Mouse (Mus musculus): ENCODE results near the gene A830031A19Rik. TPM values are rescaled to one million over a fixed set of nuclear protein-coding genes. Genes with fewer than 3 reads are reported as not detected.

A830031A19Rik gene
- polyA plus RNA-seq, 1 experiment from 2014 or later = not detected

DNA sequence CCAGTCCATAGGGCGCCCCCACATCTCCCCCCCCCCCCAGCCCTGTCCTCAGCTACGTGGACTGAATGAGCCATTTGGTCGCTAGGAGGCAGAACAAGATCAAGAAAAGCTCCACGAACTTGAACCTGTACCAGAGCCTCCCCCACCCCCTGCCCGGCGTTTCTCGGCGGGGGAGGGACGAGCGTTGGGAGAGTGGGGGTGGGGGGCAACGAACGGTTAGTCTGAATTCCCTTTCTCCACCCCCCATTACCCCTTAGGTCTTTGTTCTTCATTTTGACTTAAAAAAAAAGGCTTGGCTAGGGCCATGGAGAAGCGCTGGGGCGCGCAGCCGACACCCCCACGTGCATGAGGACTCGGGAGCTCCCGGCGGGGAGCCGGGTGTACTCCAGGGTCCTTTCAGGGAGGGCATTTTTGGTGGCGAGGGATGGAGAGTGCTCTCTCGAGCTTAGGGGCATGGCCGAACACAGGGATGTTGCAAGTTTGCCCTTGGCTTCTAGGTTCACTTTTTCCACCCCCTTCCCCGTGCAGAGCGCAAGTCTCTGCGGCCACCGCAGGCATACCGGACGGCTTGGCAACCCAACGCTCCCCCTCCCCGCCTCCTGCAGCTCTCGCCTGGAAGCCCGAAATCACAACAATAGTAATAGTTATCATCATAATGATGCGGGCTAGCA, 6.3 kb upstream of the A830031A19Rik start:
- no peaks in the 10 kb centered on the region for H3K27me3 ChIP-seq (ENCODE audit: control insufficient read depth, insufficient read depth, low read length)
- H3K36me3 ChIP-seq (ENCODE audit: control insufficient read depth, insufficient read depth, low read length) = no peaks in the 10 kb centered on the region
- peak overlapping the region; percentile 98 for H3K4me2 ChIP-seq (ENCODE audit: low read depth, low read length)
- under 1% methylated on average over 35 of the region's 35 CpGs for WGBS
- peaks cover 14% of the 10 kb centered on the region for H3K4me1 ChIP-seq (ENCODE audit: control insufficient read depth, insufficient read depth, low read length)
- peak overlapping the region; percentile 87 for H3K9ac ChIP-seq (ENCODE audit: low read length)
- H3K9me3 ChIP-seq (replicated peaks; ENCODE audit: control insufficient read depth, low read length) = no peaks in the 10 kb centered on the region
- H3K4me3 ChIP-seq (replicated peaks; ENCODE audit: low read length) = peak overlapping the region; percentile 73
- peak; percentile 54; the same call in 1 of the 2 replicates for ATAC-seq (ENCODE audit: insufficient read depth, low FRiP score)
- H3K27ac ChIP-seq (ENCODE audit: low read length) = peak overlapping the region; percentile 91

DNA sequence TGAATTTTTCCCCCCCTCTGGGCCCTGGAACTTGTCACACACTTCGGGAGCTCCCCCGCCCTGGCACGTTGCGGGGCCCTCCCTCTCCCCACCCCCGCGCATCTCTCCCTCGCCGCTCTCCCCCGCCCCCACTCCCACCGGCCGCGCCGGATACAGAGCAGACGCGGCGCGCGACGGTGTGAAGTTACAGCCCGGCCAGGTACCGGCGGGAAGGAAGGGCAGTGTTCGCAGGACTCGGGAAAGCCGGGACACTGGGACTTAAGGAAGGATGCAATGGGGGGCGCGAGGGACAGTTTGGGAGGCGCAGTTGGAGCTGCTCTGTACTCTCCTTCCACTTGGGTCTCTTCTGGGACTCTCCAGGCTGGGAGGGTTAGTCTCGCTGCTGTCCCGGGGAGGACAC, 5.7 kb upstream of the A830031A19Rik start:
- peak; percentile 23; the same call in 1 of the 2 replicates for ATAC-seq (ENCODE audit: insufficient read depth, low FRiP score)
- Histone ChIP-seq H3K27me3 (ENCODE audit: control insufficient read depth, insufficient read depth, low read length) (no peaks in the 10 kb centered on the region), H3K4me2 (ENCODE audit: low read depth, low read length) (peak overlapping the region; percentile 98), H3K36me3 (ENCODE audit: control insufficient read depth, insufficient read depth, low read length) (no peaks in the 10 kb centered on the region), H3K27ac (ENCODE audit: low read length) (peak overlapping the region; percentile 91), H3K9ac (ENCODE audit: low read length) (peak overlapping the region; percentile 87), H3K9me3 (replicated peaks; ENCODE audit: control insufficient read depth, low read length) (no peaks in the 10 kb centered on the region), H3K4me3 (replicated peaks; ENCODE audit: low read length) (peak overlapping the region; percentile 73), H3K4me1 (ENCODE audit: control insufficient read depth, insufficient read depth, low read length) (peaks cover 13% of the 10 kb centered on the region)
- 1% methylated on average over 30 of the region's 30 CpGs for WGBS

DNA sequence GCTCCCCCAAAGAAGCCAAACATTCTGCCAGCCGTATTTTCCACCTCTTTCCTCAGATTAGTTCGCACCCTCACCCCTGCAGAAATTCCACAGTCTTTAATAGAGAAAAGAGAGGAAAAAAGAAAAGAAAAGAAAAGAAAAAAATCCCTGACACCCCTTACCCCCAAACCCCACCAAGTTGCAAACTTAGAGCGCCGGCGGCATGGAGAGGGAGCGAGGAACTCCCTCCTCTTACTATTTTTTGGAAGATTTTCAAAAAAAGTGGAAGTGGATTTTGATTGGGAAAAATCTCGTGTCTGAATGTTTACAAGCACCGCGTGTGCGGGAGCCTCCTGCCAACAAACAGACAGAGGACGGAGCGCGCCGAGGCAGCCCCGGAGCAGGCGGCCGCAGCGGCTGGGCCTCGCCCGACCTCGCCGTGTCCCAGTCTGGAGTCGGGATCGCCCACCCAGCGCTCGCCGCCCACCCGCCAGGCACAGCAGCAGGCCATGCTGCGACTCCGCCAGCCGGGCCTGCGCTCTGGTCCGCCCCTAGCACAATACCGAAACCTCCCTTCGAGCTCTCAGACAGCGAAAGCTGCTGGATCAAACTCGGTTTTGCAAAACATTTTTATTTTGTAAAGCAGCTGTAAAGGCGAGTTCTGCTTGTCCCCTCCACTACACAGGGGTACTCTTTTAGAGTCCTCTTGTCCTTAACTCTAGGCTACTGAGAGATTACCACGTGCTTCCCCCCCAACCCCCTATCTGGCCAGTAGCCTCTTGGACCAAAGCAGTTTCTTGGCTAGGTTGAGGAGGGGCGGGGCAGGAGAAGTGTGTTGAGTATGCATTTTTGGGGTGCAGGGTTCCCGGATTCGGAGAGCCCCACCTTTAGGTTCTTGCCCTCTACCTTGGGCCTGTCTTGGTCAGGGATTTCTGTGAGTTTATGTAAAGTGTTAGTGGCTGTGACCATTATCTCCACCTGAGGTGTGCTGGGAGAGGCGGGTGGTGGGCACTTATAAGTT, 4.8 kb upstream of the A830031A19Rik start:
- H3K9ac ChIP-seq (ENCODE audit: low read length) = peak overlapping the region; percentile 87
- peak overlapping the region; percentile 98 for H3K4me2 ChIP-seq (ENCODE audit: low read depth, low read length)
- H3K27ac ChIP-seq (ENCODE audit: low read length) = peak overlapping the region; percentile 91
- no peak; the same call in 1 of the 2 replicates for ATAC-seq (ENCODE audit: insufficient read depth, low FRiP score)
- H3K4me1 ChIP-seq (ENCODE audit: control insufficient read depth, insufficient read depth, low read length) = peaks cover 14% of the 10 kb centered on the region
- no peaks in the 10 kb centered on the region for H3K27me3 ChIP-seq (ENCODE audit: control insufficient read depth, insufficient read depth, low read length)
- H3K36me3 ChIP-seq (ENCODE audit: control insufficient read depth, insufficient read depth, low read length) = no peaks in the 10 kb centered on the region
- no peaks in the 10 kb centered on the region for H3K9me3 ChIP-seq (replicated peaks; ENCODE audit: control insufficient read depth, low read length)
- H3K4me3 ChIP-seq (replicated peaks; ENCODE audit: low read length) = peak overlapping the region; percentile 73
- under 1% methylated on average over 43 of the region's 43 CpGs for WGBS

DNA sequence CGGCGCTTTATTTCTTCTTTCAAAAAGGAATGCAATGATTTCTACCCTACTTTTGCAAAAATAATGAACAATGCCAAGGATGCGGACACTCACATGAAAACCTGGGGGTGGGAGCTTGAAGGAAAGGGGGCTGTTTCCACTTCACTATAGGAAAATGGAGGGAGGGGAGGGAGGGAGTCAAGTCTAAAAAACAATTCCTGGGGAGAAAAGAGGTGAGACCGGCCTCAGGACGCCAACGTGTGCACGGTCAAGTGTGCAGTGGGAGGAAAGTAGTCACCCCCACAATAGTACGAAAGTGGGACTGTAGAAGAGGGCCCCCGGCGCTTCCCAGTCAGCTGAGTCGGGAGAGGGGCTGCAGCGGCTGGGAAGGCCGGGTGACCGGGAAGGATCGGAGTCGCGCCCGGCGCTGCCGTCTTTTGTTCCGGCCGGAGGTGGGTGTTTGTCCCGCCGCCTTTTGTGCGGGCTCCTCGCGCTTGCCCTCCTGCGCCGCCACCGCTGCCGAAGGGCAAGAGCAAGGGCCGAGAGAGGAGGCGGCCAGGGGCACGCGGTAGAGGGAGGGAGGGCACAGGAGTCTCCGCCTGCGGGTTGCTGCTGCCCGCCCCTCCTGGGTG, 4.0 kb upstream of the A830031A19Rik start:
- WGBS = under 1% methylated on average over 38 of the region's 38 CpGs
- H3K4me2 ChIP-seq (ENCODE audit: low read depth, low read length) = peak overlapping the region; percentile 98
- H3K27ac ChIP-seq (ENCODE audit: low read length) = peak overlapping the region; percentile 91
- H3K36me3 ChIP-seq (ENCODE audit: control insufficient read depth, insufficient read depth, low read length) = no peaks in the 10 kb centered on the region
- H3K9me3 ChIP-seq (replicated peaks; ENCODE audit: control insufficient read depth, low read length) = no peaks in the 10 kb centered on the region
- peaks cover 16% of the 10 kb centered on the region for H3K4me1 ChIP-seq (ENCODE audit: control insufficient read depth, insufficient read depth, low read length)
- H3K27me3 ChIP-seq (ENCODE audit: control insufficient read depth, insufficient read depth, low read length) = no peaks in the 10 kb centered on the region
- no peak for ATAC-seq (ENCODE audit: insufficient read depth, low FRiP score)
- H3K9ac ChIP-seq (ENCODE audit: low read length) = peak overlapping the region; percentile 87
- H3K4me3 ChIP-seq (replicated peaks; ENCODE audit: low read length) = peak overlapping the region; percentile 73

DNA sequence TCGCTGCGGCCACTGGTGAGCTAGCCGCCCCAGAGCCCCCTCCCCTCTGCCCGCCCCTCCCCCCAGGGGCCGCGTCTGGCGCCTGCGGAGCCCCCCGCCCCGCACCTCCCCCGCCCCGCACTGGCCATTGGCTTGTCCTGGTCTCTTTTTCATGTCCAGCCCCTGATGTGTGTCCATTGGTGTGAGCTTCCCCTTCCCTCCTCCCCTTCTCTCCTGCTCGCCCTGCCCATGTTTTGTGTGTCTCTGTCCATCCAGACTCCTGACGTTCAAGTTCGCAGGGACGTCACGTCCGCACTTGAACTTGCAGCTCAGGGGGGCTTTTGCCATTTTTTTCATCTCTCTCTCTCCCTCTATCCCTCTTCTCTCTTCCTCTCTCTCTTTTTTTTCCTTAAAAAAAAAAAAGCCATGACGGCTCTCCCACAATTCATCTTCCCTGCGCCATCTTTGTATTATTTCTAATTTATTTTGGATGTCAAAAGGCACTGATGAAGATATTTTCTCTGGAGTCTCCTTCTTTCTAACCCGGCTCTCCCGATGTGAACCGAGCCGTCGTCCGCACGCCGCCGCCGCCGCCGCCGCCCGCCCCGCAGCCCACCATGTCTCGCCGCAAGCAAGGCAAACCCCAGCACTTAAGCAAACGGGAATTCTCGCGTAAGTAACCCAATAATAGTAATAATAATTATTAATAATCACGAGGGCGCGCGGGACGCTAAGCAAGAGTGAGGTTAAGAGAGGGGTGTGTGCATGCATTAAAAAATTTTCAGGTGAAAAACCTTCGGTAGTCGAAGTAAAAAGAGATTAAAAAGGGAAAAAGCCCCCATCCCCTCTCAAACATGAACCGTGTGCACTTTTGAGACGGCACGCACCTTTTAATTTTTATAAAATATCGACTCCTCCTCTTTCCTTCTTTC, 3.2 kb upstream of the A830031A19Rik start, which contains the start of gene Bcl11a:
Gene Bcl11a (plus strand): TSS at position 262 of the 911 bp plus-strand sequence.
- Histone ChIP-seq H3K36me3 (ENCODE audit: control insufficient read depth, insufficient read depth, low read length) (no peaks in the 10 kb centered on the region), H3K27ac (ENCODE audit: low read length) (peak within 1 kb of the TSS; percentile 91), H3K4me2 (ENCODE audit: low read depth, low read length) (peak within 1 kb of the TSS; percentile 98), H3K27me3 (ENCODE audit: control insufficient read depth, insufficient read depth, low read length) (no peaks in the 10 kb centered on the region), H3K9me3 (replicated peaks; ENCODE audit: control insufficient read depth, low read length) (no peaks in the 10 kb centered on the region), H3K4me1 (ENCODE audit: control insufficient read depth, insufficient read depth, low read length) (peaks cover 16% of the 10 kb centered on the region), H3K9ac (ENCODE audit: low read length) (peak within 1 kb of the TSS; percentile 87), H3K4me3 (replicated peaks; ENCODE audit: low read length) (peak within 1 kb of the TSS; percentile 73)
- WGBS = under 1% methylated on average over 39 of the region's 51 CpGs
- peak; percentile 76 for ATAC-seq (ENCODE audit: insufficient read depth, low FRiP score)

DNA sequence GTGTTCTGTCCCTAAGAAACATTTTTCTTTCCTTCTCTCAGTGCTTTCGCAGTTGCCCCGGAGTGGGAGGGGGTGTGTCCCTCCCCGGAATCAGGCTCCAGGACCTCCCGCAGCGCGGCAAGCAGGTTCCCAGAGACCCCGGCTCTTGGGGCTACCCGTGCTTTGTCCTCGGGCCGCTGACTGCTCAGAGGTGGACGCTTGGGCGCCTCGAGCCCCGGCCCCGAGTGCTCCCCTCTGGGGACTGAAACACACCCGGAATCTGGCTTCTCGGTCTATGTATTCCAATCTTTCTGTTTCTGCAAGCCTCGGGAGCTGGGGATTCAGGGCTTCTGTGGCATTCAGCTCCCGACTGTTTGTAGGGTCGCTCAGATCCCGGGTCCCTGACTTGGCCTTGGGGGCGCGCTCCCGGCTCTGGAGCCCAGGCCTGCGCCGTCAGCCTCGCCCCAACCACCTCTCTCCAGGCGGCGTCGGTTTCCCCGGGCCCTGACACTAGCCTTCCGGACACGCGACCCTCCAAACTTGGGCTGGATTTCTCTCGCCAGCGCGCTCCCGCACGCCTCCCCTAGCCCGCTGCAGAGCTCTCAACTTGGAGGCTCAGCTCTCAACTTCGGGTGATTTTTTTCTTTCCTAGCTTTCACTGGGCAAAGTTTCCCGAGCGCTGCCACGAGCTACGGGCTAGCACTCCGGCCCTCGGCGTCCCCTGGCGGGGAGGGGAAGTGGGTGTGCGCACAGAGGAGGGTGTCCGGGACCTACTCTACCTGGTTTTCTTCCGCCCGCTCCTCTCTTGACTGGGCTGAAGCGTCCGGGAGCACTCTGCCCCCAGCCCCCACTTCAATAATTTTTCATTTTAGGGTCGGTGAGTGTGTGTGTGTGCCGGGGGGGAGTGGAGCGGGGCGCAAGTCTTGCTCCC, 2.2 kb upstream of the A830031A19Rik start:
- Histone ChIP-seq H3K36me3 (ENCODE audit: control insufficient read depth, insufficient read depth, low read length) (no peaks in the 10 kb centered on the region), H3K27me3 (ENCODE audit: control insufficient read depth, insufficient read depth, low read length) (no peaks in the 10 kb centered on the region), H3K9me3 (replicated peaks; ENCODE audit: control insufficient read depth, low read length) (no peaks in the 10 kb centered on the region), H3K4me2 (ENCODE audit: low read depth, low read length) (peak overlapping the region; percentile 98), H3K27ac (ENCODE audit: low read length) (peak overlapping the region; percentile 91), H3K9ac (ENCODE audit: low read length) (peak overlapping the region; percentile 87), H3K4me1 (ENCODE audit: control insufficient read depth, insufficient read depth, low read length) (peaks cover 11% of the 10 kb centered on the region; the same call in 1 of the 2 replicates), H3K4me3 (replicated peaks; ENCODE audit: low read length) (peak overlapping the region; percentile 73)
- peak; percentile 75 for ATAC-seq (ENCODE audit: insufficient read depth, low FRiP score)
- WGBS = under 1% methylated on average over 59 of the region's 59 CpGs

DNA sequence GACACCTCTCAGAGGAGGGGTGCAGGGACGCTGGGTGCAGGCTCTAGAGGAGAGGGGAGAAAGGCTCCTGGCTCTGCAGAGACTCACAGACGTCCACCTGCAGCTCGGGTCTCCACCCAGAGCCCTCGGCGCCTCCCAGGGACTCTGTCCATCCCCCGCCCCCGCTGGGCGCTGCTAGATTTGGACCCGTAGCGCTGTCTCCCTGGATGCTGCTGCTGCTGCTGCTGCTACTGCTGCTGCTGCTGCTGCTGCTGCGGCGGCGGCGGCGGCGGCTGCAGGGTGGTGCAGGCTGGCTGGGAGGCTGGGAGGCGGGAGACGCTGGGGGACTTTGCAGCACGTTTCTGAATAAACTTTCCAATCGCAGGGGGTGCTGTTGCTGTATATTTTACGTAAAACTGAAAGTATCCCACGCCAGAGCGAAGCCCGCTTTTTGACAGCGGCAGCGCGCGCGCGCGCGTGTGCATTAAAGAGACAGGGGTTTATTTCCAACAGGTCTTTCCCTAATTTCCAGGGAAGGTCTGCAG, 1.3 kb upstream of the A830031A19Rik start:
- Histone ChIP-seq H3K4me1 (ENCODE audit: control insufficient read depth, insufficient read depth, low read length) (peaks cover 11% of the 10 kb centered on the region; the same call in 1 of the 2 replicates), H3K27me3 (ENCODE audit: control insufficient read depth, insufficient read depth, low read length) (no peaks in the 10 kb centered on the region)
- peak; percentile 30; the same call in 1 of the 2 replicates for ATAC-seq (ENCODE audit: insufficient read depth, low FRiP score)

More for the DNA sequence above, 1.3 kb upstream of the A830031A19Rik start:
- H3K9ac ChIP-seq (ENCODE audit: low read length) = peak overlapping the region; percentile 87
- WGBS = under 1% methylated on average over 32 of the region's 32 CpGs
- no peaks in the 10 kb centered on the region for H3K36me3 ChIP-seq (ENCODE audit: control insufficient read depth, insufficient read depth, low read length)
- no peaks in the 10 kb centered on the region for H3K9me3 ChIP-seq (replicated peaks; ENCODE audit: control insufficient read depth, low read length)
- H3K4me3 ChIP-seq (replicated peaks; ENCODE audit: low read length) = peak overlapping the region; percentile 73
- H3K27ac ChIP-seq (ENCODE audit: low read length) = peak overlapping the region; percentile 91
- peak overlapping the region; percentile 98 for H3K4me2 ChIP-seq (ENCODE audit: low read depth, low read length)

Measured in stomach, embryonic 16.5 days (tissue).